Mouse (Mus musculus): ENCODE measurements around the gene Cpne7.

DNA sequence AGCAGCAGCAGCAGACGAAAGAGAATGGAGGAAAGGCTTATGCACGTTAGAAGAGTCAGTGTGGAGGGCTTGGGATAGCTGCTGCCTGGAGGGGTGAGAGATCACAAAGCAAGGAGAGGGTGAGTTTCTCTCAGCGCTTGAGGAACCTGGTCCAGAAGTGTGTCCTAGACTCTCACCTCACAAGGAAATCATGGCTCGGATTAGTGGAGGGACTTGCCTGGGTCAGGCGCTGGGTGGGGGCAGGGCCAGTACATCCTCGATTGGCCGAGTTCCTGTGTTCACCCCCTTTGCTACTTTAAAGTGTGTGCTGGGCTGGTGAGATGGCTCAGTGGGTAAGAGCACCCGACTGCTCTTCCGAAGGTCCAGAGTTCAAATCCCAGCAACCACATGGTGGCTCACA lies 18.6 kb downstream of the Cpne7 start:
- TF ChIP-seq CTCF (conservative IDR thresholded peaks at IDR 0.05 in 1 of 2, IDR thresholded peaks at IDR 0.05 in 1 of 2; ENCODE audit: low read depth in 2 of 2, low read length in 2 of 2), result no peak
- no peak for TF ChIP-seq RAD21 (IDR thresholded peaks at IDR 0.05; ENCODE audit: low read depth, low read length)
- TF ChIP-seq CHD2 (IDR thresholded peaks at IDR 0.05; ENCODE audit: low read length), result no peak
- no peak for TF ChIP-seq MYC (IDR thresholded peaks at IDR 0.05; ENCODE audit: low read depth, low read length)
- no peak for TF ChIP-seq MEF2A (IDR thresholded peaks at IDR 0.05; ENCODE audit: borderline replicate concordance, low read depth, low read length)
- TF ChIP-seq TBP (conservative IDR thresholded peaks at IDR 0.05; ENCODE audit: low read depth, low read length), result no peak
- no peak for TF ChIP-seq POLR2A (IDR thresholded peaks at IDR 0.05; ENCODE audit: low read depth, low read length)
- no peak for TF ChIP-seq EP300 (IDR thresholded peaks at IDR 0.05; ENCODE audit: low read length)
- TF ChIP-seq GABPA (IDR thresholded peaks at IDR 0.05; ENCODE audit: insufficient replicate concordance, low read depth, low read length), result no peak
- no peak for TF ChIP-seq SIN3A (IDR thresholded peaks at IDR 0.05; ENCODE audit: low read length)
- TF ChIP-seq ZC3H11A (IDR thresholded peaks at IDR 0.05; ENCODE audit: low read depth, low read length), result no peak
- TF ChIP-seq ZNF384 (IDR thresholded peaks at IDR 0.05; ENCODE audit: low read depth, low read length), result no peak

Data from CH12.LX (cell line).